Mouse (Mus musculus): ENCODE data around the gene Ppp2r2d.
A peak's percentile ranks its signal among the peaks of the same experiment; 100 is the strongest.

Gene Ppp2r2d

DNA sequence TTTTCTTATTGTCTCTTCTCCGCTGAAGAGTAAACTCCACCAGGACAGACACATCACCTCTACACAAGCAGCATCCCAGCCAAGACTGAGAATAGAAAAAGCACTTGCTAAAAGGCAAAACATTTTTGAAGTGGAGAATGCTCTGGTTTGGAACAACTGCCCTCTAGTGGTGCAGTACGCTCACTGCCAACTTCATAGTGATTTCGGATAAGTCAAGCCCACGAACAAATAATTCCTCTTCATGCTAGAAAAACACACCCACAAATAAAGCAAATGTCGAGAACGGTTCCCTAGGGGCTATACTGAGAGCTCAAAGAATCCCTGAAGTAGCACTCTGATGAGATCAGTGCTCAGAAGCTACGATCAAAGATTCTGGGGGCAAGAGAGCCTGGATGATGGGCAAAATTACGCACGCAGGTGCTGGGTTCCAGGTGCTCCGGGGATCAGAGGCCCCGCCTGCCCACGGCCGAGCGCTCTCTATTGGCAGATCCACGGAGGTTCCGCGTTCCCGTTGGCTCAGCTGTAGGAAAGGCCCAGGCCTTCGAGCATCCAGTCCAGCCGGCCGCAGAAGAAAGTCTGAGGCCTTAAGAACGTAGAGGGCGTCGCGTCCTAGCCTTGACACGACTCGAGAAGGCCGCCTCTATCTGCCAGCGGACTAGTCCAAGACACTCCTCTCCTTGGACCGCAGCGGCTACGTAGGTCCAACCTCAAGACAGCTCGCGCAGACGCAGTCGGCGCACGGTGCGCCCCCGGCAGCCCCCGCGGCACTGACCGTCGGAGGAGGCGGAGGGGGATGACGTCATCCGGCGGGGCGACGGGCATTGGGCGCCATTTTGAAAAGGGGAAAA, at the start of gene Ppp2r2d, which contains the start of gene Mapk1ip1:
Gene Ppp2r2d, plus strand, starts transcription at position 536 of the 848 bp plus-strand sequence.
Gene Mapk1ip1, minus strand, starts transcription at position 730 of the 848 bp plus-strand sequence.
- peak; percentile 97 to 98 for DNase-seq

DNA sequence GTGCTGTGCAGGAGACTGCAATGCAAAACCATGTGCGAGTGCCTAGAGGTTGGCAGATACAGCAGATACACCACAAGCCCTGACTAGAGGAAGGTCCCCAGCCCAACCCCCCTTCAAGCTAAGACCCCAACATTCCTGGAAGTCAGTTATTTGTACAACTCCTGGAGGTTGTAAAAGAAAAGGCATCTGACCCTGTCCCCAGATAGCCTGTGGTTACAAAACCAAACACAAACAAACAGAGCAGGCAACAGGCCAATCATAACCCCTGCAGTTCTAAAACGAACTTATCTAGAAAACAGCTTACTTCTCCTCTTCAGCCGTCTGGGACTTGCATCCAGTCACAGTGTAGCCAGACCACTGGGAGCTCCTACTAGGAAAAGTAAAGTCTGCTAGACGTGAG, 42.5 kb upstream of the Ppp2r2d start:
- peak in 1 of 2 experiments; percentile 29 for DNase-seq

DNA sequence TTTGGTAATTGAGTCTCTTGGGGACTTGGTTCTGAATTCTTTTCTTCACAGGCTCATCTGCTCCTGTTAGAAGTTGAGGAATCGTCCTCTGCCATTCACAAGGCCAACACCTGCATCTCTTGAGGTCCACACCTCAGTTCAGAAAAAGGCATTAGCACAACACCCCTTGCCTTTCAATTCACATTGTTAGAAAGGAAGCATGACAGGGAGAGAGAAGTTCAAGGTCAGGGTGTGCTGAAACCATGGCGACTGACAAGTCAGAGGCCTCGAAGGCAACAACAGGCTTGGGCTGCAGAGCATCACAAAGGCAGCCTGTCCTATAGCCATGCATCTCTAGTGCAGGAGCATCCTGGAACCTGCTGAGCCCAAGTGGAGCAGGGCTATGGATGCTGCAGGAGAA, 38.7 kb upstream of the Ppp2r2d start:
- no peak for DNase-seq

DNA sequence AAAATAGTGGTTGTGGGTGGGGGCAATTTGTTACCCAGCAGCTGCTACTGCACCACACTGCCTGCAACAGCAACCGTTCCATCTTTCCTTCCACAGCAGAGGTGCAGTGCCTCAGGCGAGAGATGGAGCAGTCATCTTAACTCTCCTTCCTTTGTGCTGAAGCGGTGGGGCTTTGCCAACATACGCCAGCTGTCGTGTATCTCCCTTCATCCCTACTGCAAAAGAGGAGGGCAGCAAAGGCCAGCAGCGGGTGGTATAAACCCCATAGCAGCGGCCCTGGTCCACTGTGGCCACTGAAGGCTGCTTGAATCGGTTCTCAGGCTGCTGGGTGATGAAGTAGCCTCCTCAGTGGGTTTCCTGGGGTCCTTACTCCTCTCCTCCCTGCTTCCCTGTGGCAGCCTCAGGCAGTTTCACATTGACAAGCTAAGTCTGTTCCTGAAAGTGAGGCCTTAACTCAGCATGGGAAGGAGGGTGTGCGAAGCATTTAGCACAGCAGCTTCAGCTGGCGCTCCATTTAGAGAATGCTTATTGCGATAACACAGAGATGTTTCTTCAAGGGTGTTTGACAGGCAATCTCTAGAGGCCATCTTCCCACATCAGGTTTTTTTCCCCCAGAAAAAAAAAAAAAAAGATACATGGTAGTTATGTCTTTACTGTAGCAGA, 32.5 kb upstream of the Ppp2r2d start:
- DNase-seq, result no peak

DNA sequence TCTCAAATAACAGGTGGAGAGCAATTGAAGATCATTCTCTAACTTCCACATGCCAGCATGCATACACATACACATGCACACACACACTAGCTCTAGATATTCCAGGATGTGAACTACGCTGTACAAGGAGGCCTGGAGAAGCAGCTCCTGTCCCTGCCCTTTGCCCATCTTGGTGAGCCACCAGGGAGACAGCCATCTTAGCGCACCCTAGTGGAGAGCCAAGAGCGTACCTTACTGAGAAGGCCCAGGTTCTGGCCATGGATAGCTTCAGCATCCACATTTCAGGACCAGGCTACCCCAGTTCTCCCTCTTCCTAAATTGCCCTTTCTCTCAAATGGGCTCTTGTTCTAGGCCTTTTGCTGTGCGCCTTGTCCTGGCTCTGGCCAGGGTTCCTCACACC, 27.6 kb upstream of the Ppp2r2d start:
- DNase-seq, result peak in 1 of 2 experiments; percentile 23

DNA sequence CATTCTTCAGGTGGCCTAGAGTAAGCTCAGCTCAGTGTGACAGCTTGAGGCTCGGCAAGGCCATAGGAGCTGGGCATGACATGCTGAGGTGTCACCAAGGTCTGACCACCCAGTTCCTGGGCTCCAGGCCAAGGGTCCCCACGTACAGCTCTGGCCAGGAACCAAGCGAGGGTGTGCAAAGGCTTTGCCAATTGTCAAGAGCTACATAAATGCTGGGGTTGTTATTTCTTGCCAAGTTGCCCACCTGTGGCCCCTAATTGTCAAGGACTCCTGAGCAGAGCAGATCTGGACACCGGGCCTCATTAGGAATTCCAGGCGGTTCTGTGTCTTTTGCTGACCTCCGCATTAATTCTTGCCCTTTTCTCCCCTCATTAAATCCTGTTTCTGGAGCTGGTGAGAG, 21.5 kb upstream of the Ppp2r2d start:
- no peak for DNase-seq

DNA sequence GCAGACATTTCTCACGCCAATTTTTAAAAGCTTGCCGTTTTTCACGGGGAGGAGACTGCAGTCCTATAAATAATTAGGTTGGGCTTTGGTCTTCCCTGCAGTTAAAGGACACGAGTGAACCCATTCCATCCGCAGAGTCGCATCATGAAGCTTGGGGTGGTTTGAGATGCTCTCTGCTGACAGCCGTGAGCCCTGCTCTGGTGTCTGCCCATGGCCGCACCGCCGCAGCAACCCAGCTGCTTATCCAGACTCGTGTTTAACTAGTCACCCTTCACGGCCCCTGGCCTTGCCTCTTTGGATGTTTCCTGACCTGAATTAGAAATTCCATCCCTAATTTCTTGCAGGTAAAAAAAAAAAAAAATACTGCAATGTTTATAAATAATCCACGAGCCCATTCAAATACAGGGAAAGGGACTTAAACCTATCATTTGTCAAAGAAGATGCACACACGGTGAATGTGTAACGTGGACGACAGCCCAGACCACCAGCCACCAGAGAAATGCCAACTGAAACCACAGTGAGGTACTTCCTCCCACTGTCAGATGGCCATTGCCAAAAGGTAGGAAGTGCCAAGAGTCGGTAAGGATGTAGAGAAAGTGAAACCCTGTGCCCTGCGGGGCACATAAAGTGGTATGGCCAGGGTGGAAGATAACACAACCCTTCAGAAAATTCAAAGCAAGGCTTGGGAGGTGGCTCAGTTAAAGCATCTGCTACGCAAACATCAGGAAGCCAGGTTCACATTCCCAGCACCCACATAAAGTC, 20.7 kb upstream of the Ppp2r2d start:
- DNase-seq, result no peak

DNA sequence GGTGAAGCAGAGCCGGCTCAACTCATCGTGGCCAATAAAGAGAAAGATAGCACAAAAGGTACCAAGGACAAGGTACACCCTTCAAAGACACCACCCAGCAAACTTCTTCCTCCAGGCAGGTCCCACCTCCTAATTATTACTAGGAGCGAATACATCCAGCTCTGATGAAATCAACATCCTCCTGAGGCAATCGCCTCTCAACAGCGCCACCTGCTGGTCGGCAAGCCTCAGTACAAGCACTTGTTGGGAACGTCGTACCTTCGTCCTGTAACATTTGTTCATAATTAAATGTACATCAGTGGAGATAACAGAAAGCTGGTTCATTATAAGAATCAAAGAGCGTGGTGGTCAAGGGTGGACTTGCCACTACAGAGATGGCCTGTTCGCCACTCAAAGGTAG, 18.1 kb upstream of the Ppp2r2d start:
- DNase-seq, result peak; percentile 65 to 67

DNA sequence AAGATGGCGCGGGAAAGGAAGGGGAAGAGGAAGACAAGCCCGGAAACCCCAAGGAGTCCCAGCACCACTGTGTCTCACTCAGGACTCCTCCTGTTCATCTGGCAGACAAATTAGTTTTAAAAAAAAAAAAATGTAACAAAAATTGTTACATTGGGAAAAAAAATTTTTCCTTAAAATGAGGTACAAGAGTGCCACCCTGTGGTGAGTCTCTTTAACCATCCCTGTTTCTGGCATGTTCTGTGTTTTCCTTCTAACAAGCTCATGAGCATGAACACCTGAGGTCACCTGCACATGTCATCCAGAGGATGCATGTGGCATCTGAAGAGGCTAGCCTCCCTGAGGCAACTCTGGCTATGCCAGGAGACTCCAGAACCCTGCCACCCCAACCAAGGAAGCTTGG, 10.9 kb upstream of the Ppp2r2d start:
- peak in 1 of 2 experiments; percentile 10 for DNase-seq

DNA sequence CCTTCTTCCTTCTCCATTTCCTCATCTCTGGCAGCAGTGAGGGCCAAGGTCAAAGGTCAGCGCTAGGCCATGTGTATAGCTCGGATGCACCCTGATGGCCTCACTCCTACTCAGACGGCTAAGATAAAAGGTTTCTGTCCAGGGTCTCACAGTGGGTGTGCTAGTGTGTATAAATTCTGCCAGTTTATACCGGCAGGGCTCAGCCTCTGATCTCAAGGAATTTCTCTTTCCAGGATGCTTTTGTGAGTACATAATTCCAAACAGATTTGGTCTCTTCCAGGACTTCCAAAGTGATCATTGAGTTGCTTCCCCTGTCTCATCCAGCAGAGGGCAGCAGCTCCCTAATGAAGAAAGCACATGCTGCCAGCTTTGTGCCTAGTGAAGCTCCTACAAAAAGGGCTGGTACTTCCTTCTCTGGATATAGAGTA, 5.3 kb upstream of the Ppp2r2d start:
- peak; percentile 75 to 88 for DNase-seq

DNA sequence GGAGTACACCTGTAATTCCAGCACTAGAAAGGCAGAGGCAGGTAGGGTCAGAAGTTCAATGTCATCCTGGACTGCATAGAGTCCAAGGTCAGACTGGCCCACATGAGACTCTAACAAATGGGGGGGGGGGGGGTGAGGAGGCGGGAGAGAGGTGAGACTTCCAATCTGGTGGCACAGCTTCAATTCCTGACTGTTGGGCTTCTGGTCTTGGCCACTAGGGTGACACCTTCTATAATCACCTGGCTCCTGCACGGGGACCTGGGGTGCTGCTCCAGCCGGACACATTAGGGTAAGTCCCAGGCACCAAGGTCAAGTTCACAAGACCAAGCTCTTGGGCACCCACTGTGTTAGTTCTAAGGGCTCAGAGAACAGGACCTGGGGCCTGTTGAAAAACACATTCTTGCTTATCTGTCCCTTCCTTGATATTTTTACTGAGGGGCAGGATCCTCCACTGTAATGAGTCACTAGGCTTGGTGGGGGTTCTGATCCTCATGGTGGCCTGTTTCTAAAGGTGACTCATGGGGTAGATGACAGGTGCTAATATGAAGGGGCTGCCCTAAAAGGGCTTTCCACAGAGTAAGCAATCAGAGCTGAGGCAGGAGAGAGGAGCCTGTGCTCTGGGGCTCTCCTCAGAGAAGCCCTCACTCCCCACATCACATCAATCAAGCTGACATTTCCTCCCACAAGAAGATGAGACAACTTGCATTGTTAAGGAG, 4.3 kb upstream of the Ppp2r2d start:
- peak in 1 of 2 experiments; percentile 39 for DNase-seq

DNA sequence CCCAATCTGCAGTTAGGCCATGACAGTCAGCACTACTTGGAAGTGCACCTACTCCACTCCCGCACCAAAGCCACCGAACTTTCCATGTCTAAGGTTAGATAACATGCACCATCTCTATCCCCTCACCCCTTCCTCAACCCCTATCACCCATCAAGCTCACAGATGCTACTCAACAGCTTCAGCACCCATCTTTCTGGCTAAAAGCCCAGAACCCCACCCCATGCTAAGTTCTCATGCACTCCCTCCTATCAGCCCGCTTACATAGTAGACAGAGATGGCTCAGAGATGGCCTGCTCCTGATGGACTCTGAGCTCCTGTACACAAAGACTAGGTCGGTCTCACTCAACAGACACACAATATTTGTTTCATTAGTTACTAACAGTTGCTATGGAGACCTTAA, 2.5 kb upstream of the Ppp2r2d start:
- DNase-seq, result no peak

DNA sequence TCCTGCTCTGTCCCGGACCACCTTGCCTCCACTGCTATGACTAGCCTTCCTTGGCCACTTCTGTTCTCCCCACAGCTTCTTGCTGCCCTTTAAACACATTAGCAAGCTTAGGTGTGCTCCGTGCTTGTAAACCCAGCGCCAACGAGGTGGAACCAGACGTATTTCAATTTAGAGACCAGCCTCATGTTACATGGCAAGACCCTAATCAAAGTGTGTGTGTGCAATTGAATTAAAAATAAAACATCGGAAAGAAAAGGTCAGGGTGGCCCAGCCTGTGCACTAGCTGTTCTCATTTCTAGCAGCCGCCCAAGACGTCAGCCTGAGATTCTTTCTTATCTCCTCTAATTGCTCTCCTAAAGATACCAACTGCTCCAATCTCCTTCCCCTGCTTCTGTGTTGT, 768 bp upstream of the Ppp2r2d start:
- no peak for DNase-seq

DNA sequence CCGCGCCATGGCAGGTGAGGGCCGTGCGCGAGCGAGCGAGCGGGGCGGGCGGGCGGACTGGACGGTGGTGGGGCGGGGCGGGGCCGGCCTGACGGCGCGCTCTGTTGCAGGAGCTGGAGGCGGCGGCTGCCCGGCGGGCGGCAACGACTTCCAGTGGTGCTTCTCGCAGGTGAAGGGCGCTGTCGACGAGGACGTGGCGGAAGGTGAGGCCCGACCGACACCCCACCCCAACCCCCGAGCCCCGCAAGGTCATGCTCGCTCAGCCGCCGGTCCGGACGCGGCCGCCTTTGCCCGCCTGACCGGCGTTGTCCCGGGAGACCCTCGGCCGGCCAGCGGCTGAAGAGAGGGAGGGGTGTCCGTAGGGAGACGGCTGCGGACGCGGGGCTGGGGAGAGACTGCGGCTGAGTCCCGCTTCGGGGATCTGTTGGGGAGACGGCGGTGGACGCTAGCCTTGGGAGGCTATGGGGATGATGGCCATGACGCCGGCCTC, 668 bp downstream of the Ppp2r2d start:
- peak in 1 of 2 experiments; percentile 89 for DNase-seq

DNA sequence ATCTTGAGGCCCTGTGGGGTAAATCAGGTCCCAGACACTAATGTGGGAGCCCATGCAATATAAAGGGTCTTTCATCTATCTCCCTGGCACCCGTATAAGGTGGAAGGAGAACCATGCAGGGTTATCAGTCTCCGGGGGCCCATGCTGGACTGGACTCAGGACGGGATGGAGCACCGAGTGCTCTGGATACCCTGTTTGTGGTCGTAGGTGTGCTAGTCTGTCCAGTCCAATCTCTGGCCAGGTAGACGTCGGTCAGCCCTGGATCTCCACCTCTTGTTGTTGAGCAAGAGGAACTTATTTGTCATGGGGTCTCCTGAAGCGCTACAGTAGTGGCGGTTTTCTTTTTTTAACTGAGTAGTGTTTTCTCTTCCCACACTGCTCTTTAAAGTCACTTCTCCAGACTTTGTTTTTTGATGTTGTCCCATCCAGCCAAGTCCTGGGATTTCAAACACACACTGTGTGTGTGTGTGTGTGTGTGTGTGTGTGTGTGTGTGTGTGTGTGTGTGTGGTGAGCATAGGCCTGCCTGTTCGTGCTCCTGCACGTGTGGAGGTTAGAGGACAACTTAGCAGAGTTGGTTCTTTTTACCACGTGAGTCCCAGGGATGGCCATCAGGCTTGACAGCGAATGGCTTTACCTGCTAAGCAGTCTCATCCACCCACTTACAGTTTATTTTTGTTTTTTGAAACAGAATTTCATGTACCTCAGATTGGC, 1.6 kb downstream of the Ppp2r2d start:
- DNase-seq, result peak; percentile 15 to 61

DNA sequence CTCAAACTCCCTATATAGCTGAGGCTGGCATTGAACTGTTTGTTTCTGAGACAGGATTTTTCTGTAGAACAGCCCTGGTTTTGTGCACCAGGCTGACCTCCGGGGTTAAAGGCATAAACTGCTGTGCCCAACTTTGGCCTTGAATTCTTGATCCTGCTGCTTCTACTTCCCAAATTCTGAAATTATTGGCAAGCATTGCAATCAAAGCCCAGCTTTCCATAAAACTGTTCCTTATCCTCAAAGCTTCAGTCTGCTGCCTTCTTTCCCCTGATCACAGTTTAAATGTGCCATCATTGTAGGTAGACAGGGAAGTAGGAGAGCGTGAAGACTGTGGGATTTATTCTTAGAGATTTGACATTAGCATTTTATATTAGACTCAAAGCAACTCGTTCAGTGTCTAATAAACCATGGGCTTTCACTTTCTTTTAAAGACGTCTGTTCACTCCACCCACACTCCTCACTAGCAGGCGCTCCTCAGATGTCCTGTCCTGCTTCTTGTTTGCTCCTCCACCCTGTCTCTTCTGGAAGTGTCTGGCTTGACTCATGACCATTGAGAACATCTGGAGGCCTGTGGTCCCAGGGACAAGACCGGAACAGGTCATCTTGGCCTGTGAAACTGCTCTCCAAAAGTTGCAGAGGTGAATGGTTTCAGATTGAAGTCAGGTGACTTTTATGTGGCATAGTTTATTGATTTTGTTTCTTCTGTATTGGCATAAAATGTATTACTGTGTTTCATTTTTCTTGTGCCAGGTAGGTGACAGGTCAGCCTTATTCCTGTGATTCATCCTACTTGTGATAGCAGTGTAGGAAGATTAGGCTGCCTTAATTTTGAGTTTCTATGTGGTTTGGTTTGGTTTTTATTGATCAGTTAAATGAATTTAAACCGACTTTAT, 2.4 kb downstream of the Ppp2r2d start:
- DNase-seq, result no peak

DNA sequence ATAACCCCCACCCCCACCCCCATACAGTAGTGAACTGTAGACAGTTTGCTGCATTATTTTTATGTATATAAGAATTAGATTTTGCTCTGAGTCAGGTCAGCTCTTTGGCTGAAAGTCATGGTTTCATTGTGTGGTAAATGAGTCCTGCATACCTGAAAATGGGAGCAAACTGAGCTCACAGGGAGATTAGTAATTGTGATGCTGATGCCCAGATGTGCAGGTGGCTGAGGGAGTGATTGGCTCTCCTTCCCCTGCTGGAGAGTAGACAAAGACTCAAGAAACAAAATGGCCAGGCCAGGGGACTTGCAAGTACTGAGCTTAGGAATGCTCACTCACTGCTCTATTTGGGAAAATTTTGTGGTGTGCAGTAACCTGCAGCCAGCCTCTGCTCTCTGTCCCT, 4.2 kb downstream of the Ppp2r2d start:
- no peak for DNase-seq

DNA sequence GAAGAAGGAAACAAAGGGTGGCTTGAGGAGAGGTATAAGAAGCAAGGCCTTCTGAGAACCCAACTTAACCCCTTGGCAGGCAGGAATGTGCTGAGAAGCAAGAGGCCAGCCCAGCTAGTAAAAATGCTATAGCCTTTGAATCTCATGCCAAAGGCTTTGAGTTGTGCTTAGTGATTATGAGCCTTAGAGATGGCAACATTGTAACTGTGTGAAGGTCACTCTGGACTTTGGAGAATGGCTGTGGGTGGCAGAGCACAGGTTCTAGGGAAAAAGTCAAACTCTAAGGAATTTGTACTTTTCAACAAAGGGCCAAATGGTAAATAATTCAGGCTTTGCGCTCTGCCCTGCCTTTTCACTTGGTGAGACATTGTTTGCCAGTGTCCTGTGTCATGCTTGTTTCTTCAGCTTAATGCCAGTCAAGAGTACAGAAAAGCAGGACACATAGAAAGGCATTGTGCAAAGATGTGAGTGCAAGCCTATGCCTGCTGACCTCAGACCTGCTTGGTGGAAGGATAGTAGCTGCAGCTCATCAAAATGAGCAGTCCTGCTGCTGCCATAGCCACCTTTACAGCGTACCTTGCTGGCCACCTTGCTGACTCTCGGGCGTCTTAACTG, 7.6 kb downstream of the Ppp2r2d start:
- DNase-seq, result no peak

DNA sequence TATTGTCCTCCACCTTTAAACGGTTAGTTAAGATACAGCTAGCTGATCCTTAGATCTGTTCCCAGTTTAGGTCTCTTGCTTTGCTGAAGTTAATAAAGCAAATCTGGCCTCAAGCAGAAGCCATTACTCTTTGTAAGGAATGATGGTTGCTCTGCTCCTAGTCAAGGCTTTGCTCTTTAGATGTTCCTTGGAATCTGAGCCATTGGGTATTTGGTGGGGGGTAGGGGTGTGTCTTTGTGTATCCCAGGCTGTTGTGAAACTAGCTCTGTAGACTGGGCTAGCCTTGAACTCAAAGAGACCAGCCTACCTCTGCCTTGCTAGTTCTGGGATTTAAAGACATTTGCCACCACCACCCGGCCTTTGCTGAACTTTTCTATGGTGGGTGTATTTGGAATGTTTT, 8.3 kb downstream of the Ppp2r2d start:
- DNase-seq, result no peak

DNA sequence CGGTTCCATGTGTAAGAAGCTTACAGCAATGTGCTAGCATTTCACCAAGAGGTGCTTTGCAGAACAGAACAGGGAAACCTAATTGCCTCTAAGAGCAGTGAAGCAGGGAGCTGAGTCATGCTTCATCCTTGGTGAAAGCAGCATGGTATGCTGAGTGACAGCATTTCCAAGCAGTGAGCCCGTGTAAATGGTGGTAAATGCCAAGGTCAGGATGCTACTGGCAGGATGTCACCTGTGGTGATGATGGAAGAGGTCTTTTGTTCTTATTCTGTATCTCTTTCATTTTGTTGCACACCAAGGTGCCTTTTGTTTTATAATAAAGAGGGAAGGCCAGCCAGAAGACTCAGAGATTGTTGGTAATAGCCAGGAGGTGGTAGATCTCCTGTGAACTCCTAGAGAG, 10.8 kb downstream of the Ppp2r2d start:
- DNase-seq, result no peak
